Mouse (Mus musculus) gastrocnemius, adult 2 months (tissue): ENCODE measurements around the gene Zfp219. TPM values are rescaled to one million over a fixed set of nuclear protein-coding genes. Genes with fewer than 3 reads are reported as not detected.

Source experiments
- DNase-seq: peaks from one replicate; pipeline ENCODE4 v3.0.0; 2022
- H3K27ac ChIP-seq: fragments of 200-600 bp; 2 replicates; pipeline ENCODE4 v1.8.1; 2022; ENCODE audit warnings: mild to moderate bottlenecking
- H3K4me3 ChIP-seq: fragments of 200-600 bp; 2 replicates; pipeline ENCODE4 v1.8.1; 2022; ENCODE audit warnings: mild to moderate bottlenecking, moderate library complexity
- CTCF ChIP-seq: fragments of 200-600 bp; IDR thresholded peaks from 2 replicates; pipeline ENCODE4 v1.8.1; 2022; ENCODE audit warnings: antibody characterized with exemption, mild to moderate bottlenecking, moderate library complexity
- intact Hi-C: fragments of 180-260 bp; cut with DNase I; formaldehyde crosslinking; loops from one replicate; pipeline ENCODE4 v1.15.1; 2025
- total RNA-seq, 2 experiments: library from RNA; stranded (reverse); gene quantifications; 2 replicates each; pipeline ENCODE4 v1.2.3; 2021

Gene Zfp219
- total RNA-seq, 2 experiments from 2014 or later: 13.5 to 13.8 TPM

GRCm38 (mm10) chr14:52008321-52009203 is 12.0 kb downstream of the Zfp219 start:
- Histone ChIP-seq H3K27ac (0 out of 2 replicates have a peak overlapping the region, but pooled peaks have one; percentile 28), H3K4me3 (0 out of 2 replicates have a peak overlapping the region, but pooled peaks have one; percentile 1)
- TF ChIP-seq CTCF: no peak; the same call in 1 of the 2 replicates
- intact Hi-C loops: loop anchor here (5.0 kb wide), 2 partner anchors 106 to 121 kb away; no protein-coding TSS in a partner anchor
- DNase-seq: peak; percentile 93

- intact Hi-C loops: loop anchor here (5.0 kb wide), 2 partner anchors 104 to 119 kb away; no protein-coding TSS in a partner anchor
- DNase-seq: no peak
- H3K27ac ChIP-seq: no peak overlapping the region
- no peak for TF ChIP-seq CTCF
- H3K4me3 ChIP-seq: no peak overlapping the region
These were observed 13.8 kb downstream of the Zfp219 start for GRCm38 (mm10) chr14:52006771-52007170.

GRCm38 (mm10) chr14:52006241-52006640 is 14.3 kb downstream of the Zfp219 start:
- DNase-seq: no peak
- TF ChIP-seq CTCF: peak; percentile 20; the same call in 1 of the 2 replicates
- H3K4me3 ChIP-seq: no peak overlapping the region
- H3K27ac ChIP-seq: no peak overlapping the region
- intact Hi-C loops: loop anchor here (5.0 kb wide), 2 partner anchors 104 to 119 kb away; no protein-coding TSS in a partner anchor

- TF ChIP-seq CTCF: no peak
- no peak overlapping the region for H3K27ac ChIP-seq
- intact Hi-C loops: loop anchor here (5.0 kb wide), 2 partner anchors 103 to 118 kb away; no protein-coding TSS in a partner anchor
- DNase-seq: no peak
- H3K4me3 ChIP-seq: no peak overlapping the region
These were observed 14.9 kb downstream of the Zfp219 start for GRCm38 (mm10) chr14:52005616-52006015.

- Histone ChIP-seq H3K27ac (no peak overlapping the region), H3K4me3 (no peak overlapping the region)
- DNase-seq: no peak
- intact Hi-C loops: loop anchor here (5.0 kb wide), 2 partner anchors 103 to 118 kb away; no protein-coding TSS in a partner anchor
- TF ChIP-seq CTCF: no peak
These were observed 15.4 kb downstream of the Zfp219 start for GRCm38 (mm10) chr14:52005141-52005540.

- H3K27ac ChIP-seq: no peak overlapping the region
- DNase-seq: no peak
- intact Hi-C loops: no loop called here
- no peak overlapping the region for H3K4me3 ChIP-seq
- no peak for TF ChIP-seq CTCF
These were observed 16.5 kb downstream of the Zfp219 start for GRCm38 (mm10) chr14:52003981-52004495.

GRCm38 (mm10) chr14:51997483-51997882 is 23.1 kb downstream of the Zfp219 start:
- TF ChIP-seq CTCF: no peak
- Histone ChIP-seq H3K27ac (no peak overlapping the region), H3K4me3 (no peak overlapping the region)
- DNase-seq: no peak
- intact Hi-C loops: no loop called here

- no peak for DNase-seq
- Histone ChIP-seq H3K27ac (no peak overlapping the region), H3K4me3 (no peak overlapping the region)
- intact Hi-C loops: no loop called here
- no peak for TF ChIP-seq CTCF
These were observed 23.7 kb downstream of the Zfp219 start for GRCm38 (mm10) chr14:51996866-51997265.

- no peak overlapping the region for H3K27ac ChIP-seq
- intact Hi-C loops: no loop called here
- no peak for DNase-seq
- no peak overlapping the region for H3K4me3 ChIP-seq
- TF ChIP-seq CTCF: peak; percentile 61
These were observed 24.2 kb downstream of the Zfp219 start for GRCm38 (mm10) chr14:51996231-51996841.

- Histone ChIP-seq H3K4me3 (no peak overlapping the region), H3K27ac (no peak overlapping the region)
- intact Hi-C loops: no loop called here
- no peak for DNase-seq
- TF ChIP-seq CTCF: no peak
These were observed 25.2 kb downstream of the Zfp219 start for GRCm38 (mm10) chr14:51995219-51995871.

- no peak overlapping the region for H3K27ac ChIP-seq
- no peak for TF ChIP-seq CTCF
- no peak overlapping the region for H3K4me3 ChIP-seq
- intact Hi-C loops: no loop called here
- no peak for DNase-seq
These were observed 26.1 kb downstream of the Zfp219 start for GRCm38 (mm10) chr14:51994453-51994852.

GRCm38 (mm10) chr14:51989461-51989970 is 31.0 kb downstream of the Zfp219 start:
- no peak for DNase-seq
- H3K27ac ChIP-seq: 0 out of 2 replicates have a peak overlapping the region, but pooled peaks have one; percentile 12
- no peak for TF ChIP-seq CTCF
- H3K4me3 ChIP-seq: no peak overlapping the region
- intact Hi-C loops: loop anchor here (5.0 kb wide), 1 partner anchor 47 kb away; no protein-coding TSS in a partner anchor
